Mouse (Mus musculus) midbrain, embryonic 10.5 days (tissue): ENCODE data around the gene Acvr1c. TPM values are rescaled to one million over a fixed set of nuclear protein-coding genes. Genes with fewer than 3 reads are reported as not detected.

Source experiments
- DNase-seq: peaks from one replicate; pipeline ENCODE4 v3.0.0-alpha.2; 2017; ENCODE audit warnings: low spot score
- H3K27ac ChIP-seq: fragments of 300-500 bp; sonication (generic); replicated peaks from 2 replicates; pipeline ENCODE4 v1.5.1; 2016; ENCODE audit warnings: mild to moderate bottlenecking
- H3K27me3 ChIP-seq: fragments of 300-500 bp; sonication (generic); 2 replicates; pipeline ENCODE4 v1.6.1; 2016; ENCODE audit warnings: low read depth, mild to moderate bottlenecking; ENCODE audit not compliant: poor library complexity, severe bottlenecking
- H3K36me3 ChIP-seq: fragments of 300-500 bp; sonication (generic); 2 replicates; pipeline ENCODE4 v1.6.1; 2016; ENCODE audit warnings: mild to moderate bottlenecking, moderate library complexity
- H3K4me1 ChIP-seq: fragments of 300-500 bp; sonication (generic); 2 replicates; pipeline ENCODE4 v1.6.1; 2016
- H3K4me3 ChIP-seq: fragments of 300-500 bp; sonication (generic); 2 replicates; pipeline ENCODE4 v1.5.1; 2016; ENCODE audit warnings: mild to moderate bottlenecking, moderate library complexity
- H3K9me3 ChIP-seq: fragments of 300-500 bp; sonication (generic); replicated peaks from 2 replicates; pipeline ENCODE4 v1.6.1; 2016; ENCODE audit warnings: mild to moderate bottlenecking
- WGBS: fragments of 180-500 bp; shearing (Covaris S2); methylation state at CpG from one replicate; pipeline ENCODE4 v1.1.7; 2016; 5-methylcytosine and 5-hydroxymethylcytosine counted together
- polyA plus RNA-seq: library from polyadenylated mRNA; unstranded; fragments of >200 nt; fragmentation: Nextera tagmentation; extraction: Ambion mirVana; gene quantifications from 2 replicates; pipeline ENCODE4 v1.2.1, GENCODE M21; 2016

The Acvr1c gene
- polyA plus RNA-seq, 1 experiment from 2014 or later, result 0.09 TPM

DNA sequence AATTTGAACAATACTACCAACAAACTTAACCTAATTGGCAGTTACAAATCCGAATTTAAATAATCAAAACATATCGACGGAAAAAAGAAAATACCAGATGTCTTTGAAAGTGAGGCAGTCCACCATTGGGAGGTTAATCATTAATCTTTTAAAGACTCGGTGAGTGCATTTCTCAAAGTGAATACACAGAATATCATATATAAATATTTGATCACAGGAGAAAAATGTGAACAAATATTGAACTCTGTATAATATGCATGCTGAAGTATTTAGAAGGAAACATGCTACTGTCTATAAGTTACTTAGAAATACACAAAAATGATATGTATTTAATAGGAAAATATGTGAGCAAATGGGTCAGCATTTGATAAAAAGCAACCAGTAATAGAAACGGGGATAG, 21.0 kb downstream of the Acvr1c start:
- no peak for DNase-seq
- H3K27me3 ChIP-seq, result no peaks in the 10 kb centered on the region
- 87% methylated on average over 5 of the region's 5 CpGs for WGBS
- H3K27ac ChIP-seq, result no peak overlapping the region
- no peaks in the 10 kb centered on the region for H3K36me3 ChIP-seq
- no peaks in the 10 kb centered on the region for H3K9me3 ChIP-seq
- H3K4me1 ChIP-seq, result no peaks in the 10 kb centered on the region
- H3K4me3 ChIP-seq, result no peak overlapping the region

DNA sequence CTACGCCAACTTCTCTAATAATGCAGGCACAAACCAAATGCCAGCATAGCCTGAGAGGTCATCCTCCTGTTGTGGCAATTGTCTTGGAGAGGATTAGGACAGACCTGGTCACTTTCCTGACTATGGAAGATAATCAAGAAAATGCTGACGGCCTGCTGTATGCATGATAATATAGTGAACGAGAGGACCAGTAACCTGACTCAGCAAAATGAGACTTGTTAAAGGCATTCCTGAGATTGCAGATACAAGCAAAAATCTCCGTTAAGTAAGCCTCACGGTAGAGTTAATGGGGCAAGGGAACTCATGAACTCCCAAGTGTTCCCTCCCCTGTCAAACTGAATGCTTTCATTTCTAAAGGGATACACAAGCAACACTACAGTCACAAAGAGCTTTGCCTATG, 28.1 kb downstream of the Acvr1c start:
- no peak overlapping the region for H3K27ac ChIP-seq
- WGBS, result 88% methylated on average over 5 of the region's 5 CpGs
- H3K27me3 ChIP-seq, result no peaks in the 10 kb centered on the region
- no peaks in the 10 kb centered on the region for H3K36me3 ChIP-seq
- H3K4me3 ChIP-seq, result no peak overlapping the region
- DNase-seq, result no peak
- no peaks in the 10 kb centered on the region for H3K9me3 ChIP-seq
- H3K4me1 ChIP-seq, result peaks cover 2% of the 10 kb centered on the region

DNA sequence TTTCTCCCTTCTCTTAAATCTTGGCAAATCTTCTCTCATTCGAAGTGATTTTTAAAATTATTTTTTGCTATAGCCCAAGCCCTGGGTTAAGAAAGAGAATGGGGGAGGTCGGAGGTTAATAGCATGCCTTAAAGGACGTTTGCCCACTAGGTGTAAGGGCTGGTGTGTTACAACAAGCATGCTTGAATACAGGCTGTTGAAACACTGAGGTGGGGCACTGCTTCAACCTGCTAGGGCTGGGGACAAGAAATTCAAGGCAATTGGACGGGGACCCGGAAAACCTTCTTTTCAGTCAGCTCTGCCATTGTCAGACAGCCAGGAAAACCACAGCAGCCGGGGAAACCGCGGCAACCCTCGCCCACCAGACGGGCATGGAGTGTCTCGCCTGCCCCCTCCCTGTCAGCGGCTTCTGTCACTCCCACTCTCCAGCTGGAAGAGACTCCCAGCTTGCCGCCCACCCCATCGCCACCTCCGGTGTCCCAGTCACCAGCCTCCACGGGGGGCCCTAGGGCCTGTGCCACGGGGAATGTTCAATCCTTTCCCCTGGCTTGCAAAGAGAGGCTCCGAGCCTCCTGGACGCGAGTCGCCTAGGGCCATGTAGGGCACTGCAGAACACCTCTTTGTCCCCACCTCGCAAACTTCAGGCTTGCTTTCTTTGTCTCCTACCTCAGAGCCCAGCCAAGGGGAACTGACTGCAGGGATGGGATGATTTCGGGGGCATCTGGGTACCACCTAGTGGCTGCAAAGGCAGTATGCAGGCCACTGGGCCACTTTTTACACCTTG, 33.4 kb downstream of the Acvr1c start:
- Histone ChIP-seq H3K36me3 (no peaks in the 10 kb centered on the region), H3K27ac (peak overlapping the region; percentile 90), H3K9me3 (no peaks in the 10 kb centered on the region), H3K4me3 (peak overlapping the region; percentile 60), H3K4me1 (peaks cover 9% of the 10 kb centered on the region), H3K27me3 (no peaks in the 10 kb centered on the region)
- peak; percentile 70 for DNase-seq
- 13% methylated on average over 23 of the region's 23 CpGs for WGBS

- H3K4me3 ChIP-seq, result no peak overlapping the region
- no peaks in the 10 kb centered on the region for H3K36me3 ChIP-seq
- 86% methylated on average over 6 of the region's 6 CpGs for WGBS
- H3K27ac ChIP-seq, result no peak overlapping the region
- DNase-seq, result no peak
- H3K9me3 ChIP-seq, result no peaks in the 10 kb centered on the region
- no peaks in the 10 kb centered on the region for H3K27me3 ChIP-seq
- H3K4me1 ChIP-seq, result peaks cover 9% of the 10 kb centered on the region
Measured at GRCm38 (mm10) chr2:58323274-58323673, 34.4 kb downstream of the Acvr1c start.

DNA sequence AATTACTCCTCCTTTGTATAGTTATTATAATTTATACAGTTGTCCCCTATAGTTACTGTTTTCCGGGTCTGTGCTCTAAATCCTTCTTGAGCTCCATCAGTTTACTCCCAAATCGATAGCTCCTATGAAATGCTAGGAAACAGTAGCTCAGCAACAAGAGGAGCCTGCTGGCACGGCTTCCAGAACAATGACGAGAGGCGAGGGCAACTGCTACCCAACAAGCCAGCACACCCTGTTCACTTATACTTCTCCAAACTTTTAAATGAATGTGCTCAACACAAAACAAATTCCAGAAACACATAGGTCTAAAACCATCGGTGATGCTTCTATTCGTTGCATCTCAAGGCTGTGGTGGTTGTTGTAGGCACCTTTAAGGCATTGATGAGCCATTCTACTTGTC, 41.5 kb downstream of the Acvr1c start:
- 92% methylated on average over 7 of the region's 7 CpGs for WGBS
- Histone ChIP-seq H3K4me1 (no peaks in the 10 kb centered on the region), H3K4me3 (no peak overlapping the region), H3K36me3 (no peaks in the 10 kb centered on the region), H3K9me3 (no peaks in the 10 kb centered on the region), H3K27ac (no peak overlapping the region), H3K27me3 (no peaks in the 10 kb centered on the region)
- DNase-seq, result no peak

DNA sequence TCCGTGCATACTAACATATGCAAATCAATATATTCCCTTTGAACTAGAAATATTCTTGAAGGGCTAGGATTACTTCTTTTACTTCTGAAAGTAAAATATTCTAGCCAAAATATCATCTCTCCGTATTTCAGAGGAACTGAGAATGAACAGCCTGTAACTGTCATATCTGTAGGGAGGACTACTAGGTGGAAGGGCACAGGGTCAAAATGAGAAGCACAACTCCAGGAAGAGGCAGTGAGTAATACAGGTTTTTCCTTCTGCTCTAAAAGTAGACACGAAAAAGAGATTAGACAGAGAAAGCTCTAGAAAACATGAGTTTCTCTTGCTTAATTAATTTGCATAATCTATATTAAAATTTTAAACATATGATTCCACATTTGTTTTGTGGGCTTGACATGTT, 48.0 kb downstream of the Acvr1c start:
- no peak for DNase-seq
- no peaks in the 10 kb centered on the region for H3K9me3 ChIP-seq
- no peak overlapping the region for H3K4me3 ChIP-seq
- WGBS, result 79% methylated on average over 3 of the region's 3 CpGs
- H3K36me3 ChIP-seq, result no peaks in the 10 kb centered on the region
- no peaks in the 10 kb centered on the region for H3K27me3 ChIP-seq
- no peaks in the 10 kb centered on the region for H3K4me1 ChIP-seq
- H3K27ac ChIP-seq, result no peak overlapping the region

- H3K4me1 ChIP-seq, result no peaks in the 10 kb centered on the region
- H3K27ac ChIP-seq, result no peak overlapping the region
- no peak for DNase-seq
- no peak overlapping the region for H3K4me3 ChIP-seq
- no peaks in the 10 kb centered on the region for H3K9me3 ChIP-seq
- no peaks in the 10 kb centered on the region for H3K36me3 ChIP-seq
- 92% methylated on average over 3 of the region's 3 CpGs for WGBS
- H3K27me3 ChIP-seq, result no peaks in the 10 kb centered on the region
Measured at GRCm38 (mm10) chr2:58304450-58304849, 53.2 kb downstream of the Acvr1c start.

DNA sequence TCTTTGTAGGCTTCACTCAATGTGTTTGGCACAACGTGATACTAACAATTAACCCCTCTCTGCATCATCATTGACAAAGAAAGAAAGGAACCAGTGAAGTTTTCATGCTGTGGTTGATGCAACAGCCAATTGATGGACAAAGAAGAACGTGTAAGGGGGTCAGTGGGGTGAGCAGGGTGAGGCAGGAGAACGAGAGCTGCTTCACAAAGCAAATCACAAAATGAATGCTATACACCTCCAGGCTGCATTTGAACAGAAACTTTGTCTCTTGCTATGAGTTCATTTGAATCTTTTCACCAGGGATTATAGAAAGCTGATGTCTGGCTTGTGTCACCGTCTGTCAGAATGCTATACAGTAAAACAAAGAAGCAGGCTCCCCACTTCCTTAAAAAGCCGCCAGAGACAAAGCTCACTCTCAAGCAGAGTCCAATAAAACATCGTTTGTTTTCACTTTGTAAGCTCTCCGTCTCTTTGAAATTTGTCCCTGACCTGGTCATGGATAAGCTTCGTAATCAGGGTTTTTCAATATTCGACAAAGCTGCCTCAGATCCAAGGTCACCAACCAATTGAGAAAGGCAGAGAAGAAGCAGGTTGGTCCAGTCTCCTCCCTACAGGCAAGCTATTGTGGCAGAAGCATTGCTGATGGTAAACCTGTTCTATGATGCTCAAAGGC, 67.8 kb downstream of the Acvr1c start:
- WGBS, result 46% methylated on average over 9 of the region's 9 CpGs
- no peak overlapping the region for H3K4me3 ChIP-seq
- no peaks in the 10 kb centered on the region for H3K9me3 ChIP-seq
- no peaks in the 10 kb centered on the region; the same call in 1 of the 2 replicates for H3K27me3 ChIP-seq
- no peak overlapping the region for H3K27ac ChIP-seq
- no peaks in the 10 kb centered on the region for H3K36me3 ChIP-seq
- DNase-seq, result no peak
- peaks cover 12% of the 10 kb centered on the region for H3K4me1 ChIP-seq

DNA sequence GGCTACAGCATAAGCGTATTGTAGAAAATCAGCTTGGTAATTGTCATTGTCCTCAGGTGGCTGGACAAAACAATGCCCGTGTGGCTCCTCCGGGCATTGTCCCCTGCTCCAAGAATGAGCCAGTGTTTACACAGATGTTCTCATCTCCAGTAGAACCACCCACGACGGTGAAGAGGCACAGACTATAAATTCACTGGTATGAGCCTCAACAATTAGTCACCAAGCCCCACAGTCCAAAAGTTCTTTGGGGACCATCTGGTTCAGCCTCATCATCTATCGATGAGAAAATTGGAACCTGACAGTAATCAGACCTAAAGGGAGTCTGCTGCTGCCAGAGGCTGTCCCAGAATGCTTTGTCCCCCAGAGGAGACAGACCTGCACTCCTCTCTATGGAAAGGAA, 68.4 kb downstream of the Acvr1c start:
- no peak for DNase-seq
- H3K27me3 ChIP-seq, result no peaks in the 10 kb centered on the region; the same call in 1 of the 2 replicates
- H3K4me3 ChIP-seq, result no peak overlapping the region
- H3K27ac ChIP-seq, result no peak overlapping the region
- peaks cover 12% of the 10 kb centered on the region for H3K4me1 ChIP-seq
- 69% methylated on average over 6 of the region's 6 CpGs for WGBS
- H3K36me3 ChIP-seq, result no peaks in the 10 kb centered on the region
- no peaks in the 10 kb centered on the region for H3K9me3 ChIP-seq

- H3K36me3 ChIP-seq, result no peaks in the 10 kb centered on the region
- peak; percentile 60 for DNase-seq
- no peaks in the 10 kb centered on the region for H3K4me1 ChIP-seq
- H3K27me3 ChIP-seq, result no peaks in the 10 kb centered on the region
- 60% methylated on average over 8 of the region's 8 CpGs for WGBS
- no peaks in the 10 kb centered on the region for H3K9me3 ChIP-seq
- H3K27ac ChIP-seq, result no peak overlapping the region
- no peak overlapping the region for H3K4me3 ChIP-seq
Measured at GRCm38 (mm10) chr2:58282259-58282910, 75.3 kb downstream of the Acvr1c start.

GRCm38 (mm10) chr2:58281046-58281445, 76.6 kb downstream of the Acvr1c start:
- Histone ChIP-seq H3K36me3 (no peaks in the 10 kb centered on the region), H3K27me3 (no peaks in the 10 kb centered on the region), H3K4me3 (no peak overlapping the region), H3K27ac (no peak overlapping the region), H3K9me3 (no peaks in the 10 kb centered on the region), H3K4me1 (no peaks in the 10 kb centered on the region)
- DNase-seq, result no peak
- 84% methylated on average over 3 of the region's 3 CpGs for WGBS

DNA sequence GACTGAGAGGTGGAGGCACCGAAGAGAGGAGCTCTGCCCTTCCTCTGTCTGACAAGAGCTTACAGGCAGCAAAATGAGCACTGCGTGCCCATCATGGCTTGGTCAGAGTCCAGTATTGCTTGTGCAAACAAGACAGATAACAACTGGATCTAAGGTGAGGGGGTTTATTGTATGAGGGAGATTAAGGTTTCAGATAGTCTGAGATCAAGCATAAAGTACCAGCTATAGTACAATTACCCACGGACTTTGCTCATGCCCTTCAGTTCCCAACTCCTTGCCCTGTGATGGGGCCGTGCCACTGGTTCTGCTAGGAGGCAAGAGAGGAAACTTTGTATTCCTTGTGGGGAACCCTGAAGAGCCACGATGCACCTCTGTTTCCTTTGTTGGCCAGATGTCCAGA, 78.5 kb downstream of the Acvr1c start:
- Histone ChIP-seq H3K4me3 (no peak overlapping the region), H3K4me1 (no peaks in the 10 kb centered on the region), H3K36me3 (no peaks in the 10 kb centered on the region), H3K9me3 (no peaks in the 10 kb centered on the region), H3K27me3 (no peaks in the 10 kb centered on the region), H3K27ac (no peak overlapping the region)
- WGBS, result 85% methylated on average over 5 of the region's 5 CpGs
- no peak for DNase-seq

DNA sequence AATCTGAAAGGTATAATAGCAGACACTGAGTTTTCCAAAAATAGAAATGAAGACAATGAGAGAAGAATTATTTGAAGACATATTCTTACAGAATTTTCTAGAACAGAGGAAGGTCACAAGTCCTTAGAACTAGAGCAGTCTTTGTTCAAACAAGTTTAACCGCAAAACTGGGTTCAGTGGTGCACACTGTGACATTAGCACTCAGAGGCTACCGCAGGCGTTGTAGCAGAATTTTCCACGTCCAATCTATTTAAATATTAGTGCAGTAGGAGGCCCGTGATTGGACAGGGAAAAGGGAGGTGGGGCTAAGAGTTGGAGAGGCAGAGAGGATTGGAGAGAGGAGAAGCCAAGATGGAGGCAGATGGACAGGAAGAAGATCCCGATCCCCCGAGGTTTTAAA, 81.2 kb downstream of the Acvr1c start:
- H3K27ac ChIP-seq, result no peak overlapping the region
- H3K4me3 ChIP-seq, result no peak overlapping the region
- no peaks in the 10 kb centered on the region for H3K27me3 ChIP-seq
- H3K9me3 ChIP-seq, result no peaks in the 10 kb centered on the region
- no peak for DNase-seq
- WGBS, result 89% methylated on average over 7 of the region's 7 CpGs
- H3K36me3 ChIP-seq, result no peaks in the 10 kb centered on the region
- H3K4me1 ChIP-seq, result no peaks in the 10 kb centered on the region
